Mouse (Mus musculus): ENCODE data around the gene Fam227b. TPM values are rescaled to one million over a fixed set of nuclear protein-coding genes. Genes with fewer than 3 reads are reported as not detected.

Gene Fam227b
- total and polyA plus RNA-seq, 3 experiments, result not detected

- H3K9ac ChIP-seq (ENCODE audit: low read depth, low read length), result no peak overlapping the region
- WGBS, result 83% methylated on average over 1 of the region's 1 CpGs
- H3K79me2 ChIP-seq (replicated peaks; ENCODE audit: control insufficient read depth, insufficient read depth, low read length), result no peaks in the 10 kb centered on the region
- H3K4me1 ChIP-seq (ENCODE audit: control insufficient read depth, insufficient read depth, low read length), result peaks cover 4% of the 10 kb centered on the region
- H3K36me3 ChIP-seq (ENCODE audit: control insufficient read depth, insufficient read depth, low read length), result peaks cover 2% of the 10 kb centered on the region; the same call in 1 of the 2 replicates
- intact Hi-C loops (cut with DNase I), result no loop called here
- no peak for DNase-seq
- H3K27me3 ChIP-seq (ENCODE audit: control insufficient read depth, insufficient read depth, low read length), result no peaks in the 10 kb centered on the region
- H3K27ac ChIP-seq, result no peak overlapping the region
- H3K4me3 ChIP-seq, result no peak overlapping the region
- no peak for TF ChIP-seq POLR2A (IDR thresholded peaks at IDR 0.05; ENCODE audit: insufficient read depth, low read depth, low read length)
- no peak for TF ChIP-seq CTCF (IDR thresholded peaks at IDR 0.05)
- TF ChIP-seq EP300 (IDR thresholded peaks at IDR 0.05; ENCODE audit: insufficient read depth, low read depth, low read length), result no peak
Observed at GRCm38 (mm10) chr2:126069740-126070139, 82.1 kb downstream of the Fam227b start.

GRCm38 (mm10) chr2:126065303-126065856 lies 86.4 kb downstream of the Fam227b start:
- no peak for DNase-seq
- peak overlapping the region; percentile 24; the same call in 1 of the 2 replicates for H3K27ac ChIP-seq
- intact Hi-C loops (cut with DNase I), result no loop called here
- no peak overlapping the region for H3K9ac ChIP-seq (ENCODE audit: low read depth, low read length)
- no peak overlapping the region for H3K4me3 ChIP-seq
- H3K27me3 ChIP-seq (ENCODE audit: control insufficient read depth, insufficient read depth, low read length), result no peaks in the 10 kb centered on the region
- no peaks in the 10 kb centered on the region for H3K79me2 ChIP-seq (replicated peaks; ENCODE audit: control insufficient read depth, insufficient read depth, low read length)
- H3K36me3 ChIP-seq (ENCODE audit: control insufficient read depth, insufficient read depth, low read length), result peaks cover 2% of the 10 kb centered on the region; the same call in 1 of the 2 replicates
- WGBS, result 68% methylated on average over 3 of the region's 3 CpGs
- peaks cover 8% of the 10 kb centered on the region for H3K4me1 ChIP-seq (ENCODE audit: control insufficient read depth, insufficient read depth, low read length)
- TF ChIP-seq CTCF (IDR thresholded peaks at IDR 0.05) (no peak), POLR2A (IDR thresholded peaks at IDR 0.05; ENCODE audit: insufficient read depth, low read depth, low read length) (no peak), EP300 (IDR thresholded peaks at IDR 0.05; ENCODE audit: insufficient read depth, low read depth, low read length) (no peak)

- DNase-seq, result no peak
- H3K36me3 ChIP-seq (ENCODE audit: control insufficient read depth, insufficient read depth, low read length), result peaks cover 2% of the 10 kb centered on the region; the same call in 1 of the 2 replicates
Observed at GRCm38 (mm10) chr2:126064814-126065213, 87.0 kb downstream of the Fam227b start.

GRCm38 (mm10) chr2:126062876-126063275 lies 88.9 kb downstream of the Fam227b start:
- Histone ChIP-seq H3K9ac (ENCODE audit: low read depth, low read length) (no peak overlapping the region), H3K4me1 (ENCODE audit: control insufficient read depth, insufficient read depth, low read length) (peaks cover 8% of the 10 kb centered on the region), H3K36me3 (ENCODE audit: control insufficient read depth, insufficient read depth, low read length) (peaks cover 2% of the 10 kb centered on the region; the same call in 1 of the 2 replicates), H3K79me2 (replicated peaks; ENCODE audit: control insufficient read depth, insufficient read depth, low read length) (no peaks in the 10 kb centered on the region), H3K27me3 (ENCODE audit: control insufficient read depth, insufficient read depth, low read length) (no peaks in the 10 kb centered on the region), H3K27ac (no peak overlapping the region), H3K4me3 (no peak overlapping the region)
- 74% methylated on average over 7 of the region's 7 CpGs for WGBS
- intact Hi-C loops (cut with DNase I), result no loop called here
- no peak for DNase-seq
- TF ChIP-seq POLR2A (IDR thresholded peaks at IDR 0.05; ENCODE audit: insufficient read depth, low read depth, low read length) (no peak), CTCF (IDR thresholded peaks at IDR 0.05) (no peak), EP300 (IDR thresholded peaks at IDR 0.05; ENCODE audit: insufficient read depth, low read depth, low read length) (no peak)

More at GRCm38 (mm10) chr2:126064814-126065213, 87.0 kb downstream of the Fam227b start:
- Histone ChIP-seq H3K4me1 (ENCODE audit: control insufficient read depth, insufficient read depth, low read length) (peaks cover 8% of the 10 kb centered on the region), H3K9ac (ENCODE audit: low read depth, low read length) (no peak overlapping the region), H3K4me3 (no peak overlapping the region), H3K79me2 (replicated peaks; ENCODE audit: control insufficient read depth, insufficient read depth, low read length) (no peaks in the 10 kb centered on the region), H3K27me3 (ENCODE audit: control insufficient read depth, insufficient read depth, low read length) (no peaks in the 10 kb centered on the region), H3K27ac (peak overlapping the region; percentile 24; the same call in 1 of the 2 replicates)
- intact Hi-C loops (cut with DNase I), result no loop called here
- WGBS, result 9% methylated on average over 2 of the region's 2 CpGs
- TF ChIP-seq CTCF (IDR thresholded peaks at IDR 0.05), result no peak
- TF ChIP-seq POLR2A (IDR thresholded peaks at IDR 0.05; ENCODE audit: insufficient read depth, low read depth, low read length), result no peak
- no peak for TF ChIP-seq EP300 (IDR thresholded peaks at IDR 0.05; ENCODE audit: insufficient read depth, low read depth, low read length)

GRCm38 (mm10) chr2:126061037-126061773 lies 90.6 kb downstream of the Fam227b start:
- H3K4me3 ChIP-seq, result no peak overlapping the region
- no peaks in the 10 kb centered on the region for H3K79me2 ChIP-seq (replicated peaks; ENCODE audit: control insufficient read depth, insufficient read depth, low read length)
- peak; percentile 32 to 42 for DNase-seq
- no peak for TF ChIP-seq POLR2A (IDR thresholded peaks at IDR 0.05; ENCODE audit: insufficient read depth, low read depth, low read length)
- no peak for TF ChIP-seq CTCF (IDR thresholded peaks at IDR 0.05)
- no peak for TF ChIP-seq EP300 (IDR thresholded peaks at IDR 0.05; ENCODE audit: insufficient read depth, low read depth, low read length)
- peaks cover 8% of the 10 kb centered on the region for H3K4me1 ChIP-seq (ENCODE audit: control insufficient read depth, insufficient read depth, low read length)
- no peaks in the 10 kb centered on the region for H3K27me3 ChIP-seq (ENCODE audit: control insufficient read depth, insufficient read depth, low read length)
- peaks cover 2% of the 10 kb centered on the region; the same call in 1 of the 2 replicates for H3K36me3 ChIP-seq (ENCODE audit: control insufficient read depth, insufficient read depth, low read length)
- 70% methylated on average over 17 of the region's 17 CpGs for WGBS
- no peak overlapping the region; the same call in 1 of the 2 replicates for H3K27ac ChIP-seq
- intact Hi-C loops (cut with DNase I), result no loop called here
- H3K9ac ChIP-seq (ENCODE audit: low read depth, low read length), result no peak overlapping the region

- Histone ChIP-seq H3K27ac (no peak overlapping the region), H3K36me3 (ENCODE audit: control insufficient read depth, insufficient read depth, low read length) (peaks cover 2% of the 10 kb centered on the region; the same call in 1 of the 2 replicates), H3K79me2 (replicated peaks; ENCODE audit: control insufficient read depth, insufficient read depth, low read length) (no peaks in the 10 kb centered on the region), H3K4me3 (no peak overlapping the region), H3K9ac (ENCODE audit: low read depth, low read length) (no peak overlapping the region), H3K4me1 (ENCODE audit: control insufficient read depth, insufficient read depth, low read length) (peaks cover 8% of the 10 kb centered on the region), H3K27me3 (ENCODE audit: control insufficient read depth, insufficient read depth, low read length) (no peaks in the 10 kb centered on the region)
- intact Hi-C loops (cut with DNase I), result no loop called here
- no peak for TF ChIP-seq CTCF (IDR thresholded peaks at IDR 0.05)
- no peak for TF ChIP-seq EP300 (IDR thresholded peaks at IDR 0.05; ENCODE audit: insufficient read depth, low read depth, low read length)
- TF ChIP-seq POLR2A (IDR thresholded peaks at IDR 0.05; ENCODE audit: insufficient read depth, low read depth, low read length), result no peak
- no peak for DNase-seq
- 43% methylated on average over 4 of the region's 4 CpGs for WGBS
Observed at GRCm38 (mm10) chr2:126060595-126060994, 91.2 kb downstream of the Fam227b start.
